Mouse (Mus musculus) brain, embryonic 14.5 days (tissue): ENCODE measurements around the gene Zcchc10.

Experiments
- CTCF ChIP-seq: fragments of 200-500 bp; IDR thresholded peaks from 2 replicates; pipeline ENCODE4 v1.5.1; 2012; ENCODE audit warnings: inconsistent platforms, mild to moderate bottlenecking, moderate library complexity, borderline replicate concordance; ENCODE audit not compliant: insufficient read depth, insufficient read length; ENCODE audit errors: extremely low read depth
- POLR2A ChIP-seq: fragments of 200-500 bp; IDR thresholded peaks from 2 replicates; pipeline ENCODE4 v1.6.1; 2012; ENCODE audit warnings: mild to moderate bottlenecking, inconsistent platforms, borderline replicate concordance; ENCODE audit not compliant: poor library complexity, insufficient read depth, insufficient read length, severe bottlenecking; ENCODE audit errors: extremely low read depth

DNA sequence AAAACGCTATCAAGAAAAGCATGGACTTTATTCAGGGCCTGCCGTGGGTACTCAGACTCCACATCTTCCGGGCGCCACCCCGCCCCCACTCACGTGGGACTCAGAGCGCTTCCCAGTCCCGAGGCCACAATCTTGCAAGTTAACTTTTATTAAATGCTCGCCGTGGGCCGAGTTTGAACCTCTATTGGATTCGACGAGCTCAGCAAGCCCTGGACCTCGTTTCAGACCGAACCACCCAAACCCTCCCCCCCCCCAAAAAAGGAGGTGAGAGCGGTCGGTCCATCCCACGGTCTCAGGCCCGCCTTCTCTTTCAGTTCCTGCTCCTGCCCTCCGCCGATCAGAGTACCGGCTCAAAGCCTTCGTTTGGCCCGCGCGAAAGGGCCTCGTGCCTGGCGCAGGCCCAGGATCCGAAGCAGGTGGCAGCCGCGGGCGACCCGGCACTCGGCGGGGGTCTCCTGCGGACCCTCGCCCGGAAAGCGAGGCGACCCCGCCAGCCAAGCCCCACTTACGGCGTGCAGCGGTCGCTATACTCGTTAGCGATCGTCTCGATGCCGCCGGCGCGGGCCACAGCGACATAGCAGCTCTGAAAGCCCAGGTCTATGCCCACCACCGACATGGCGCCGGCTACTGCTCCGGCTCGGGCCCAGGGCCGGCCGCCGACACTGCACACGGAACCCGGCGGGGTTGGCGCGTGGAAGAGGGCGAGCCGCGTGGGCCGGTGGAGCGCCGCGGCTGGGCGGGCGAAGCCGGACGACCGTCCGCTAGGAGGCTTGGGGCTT is 24.7 kb upstream of the Zcchc10 start:
- no peak for TF ChIP-seq CTCF
- TF ChIP-seq POLR2A, result no peak
